Mouse (Mus musculus): ENCODE results near the gene Rps6kl1.

GRCm38 (mm10) chr12:85190290-85190689 is 39.2 kb upstream of the Rps6kl1 start:
- TF ChIP-seq CTCF (IDR thresholded peaks at IDR 0.05; ENCODE audit: low read depth) (no peak), EP300 (IDR thresholded peaks at IDR 0.05; ENCODE audit: low read depth) (no peak)
